Mouse (Mus musculus) CH12.LX (cell line): Measurements from ENCODE around the gene Ntmt1. TPM values are rescaled to one million over a fixed set of nuclear protein-coding genes. Genes with fewer than 3 reads are reported as not detected.
A peak's percentile ranks its signal among the peaks of the same experiment; 100 is the strongest.

Source experiments
- DNase-seq: peaks from one replicate; pipeline ENCODE4 v3.0.0-alpha.2; 2013; ENCODE audit errors: extremely low read depth
- H3K27ac ChIP-seq: 2 replicates; pipeline ENCODE4 v1.5.1; 2012; ENCODE audit warnings: low read depth, mild to moderate bottlenecking, control low read depth, moderate library complexity; ENCODE audit not compliant: insufficient read depth
- H3K27me3 ChIP-seq: replicated peaks from 2 replicates; pipeline ENCODE3; 2012; ENCODE audit warnings: inconsistent platforms
- H3K36me3 ChIP-seq, 2 experiments: replicated peaks in 1 of 2; 2 replicates each; pipeline versions ENCODE3 to v1.6.1; 2012; ENCODE audit warnings: inconsistent platforms in 1 of 2, low read length in 1 of 2, mild to moderate bottlenecking in 1 of 2, mixed read lengths in 1 of 2, moderate library complexity in 1 of 2; ENCODE audit not compliant: control insufficient read depth in 1 of 2, insufficient read depth in 1 of 2
- H3K4me1 ChIP-seq, 2 experiments: 2 replicates each; pipeline ENCODE4 v1.6.1; 2012; ENCODE audit warnings: inconsistent platforms in 1 of 2, moderate library complexity in 1 of 2; ENCODE audit not compliant: insufficient read depth in 2 of 2, control insufficient read depth in 1 of 2
- H3K4me2 ChIP-seq: 2 replicates; pipeline ENCODE4 v1.6.1; 2012; ENCODE audit warnings: low read depth, mild to moderate bottlenecking, control low read depth; ENCODE audit not compliant: poor library complexity, insufficient read depth, severe bottlenecking
- H3K4me3 ChIP-seq, 3 experiments: fragments of 150-350 bp in 1 of 3; sonication (generic) in 1 of 3; replicated peaks in 1 of 3; 2 replicates each; pipeline versions ENCODE3 to v1.5.1; 2011 to 2012; ENCODE audit warnings: low read depth in 2 of 3, low read length in 2 of 3, mild to moderate bottlenecking in 2 of 3, moderate library complexity in 2 of 3, control low read depth in 1 of 3, improper control_type of control experiment in 1 of 3, inconsistent platforms in 1 of 3, mixed read lengths in 1 of 3; ENCODE audit not compliant: poor library complexity in 1 of 3
- H3K79me2 ChIP-seq: replicated peaks from 2 replicates; pipeline ENCODE4 v1.6.1; 2012; ENCODE audit warnings: mild to moderate bottlenecking, moderate library complexity; ENCODE audit not compliant: control insufficient read depth, poor library complexity, insufficient read depth, severe bottlenecking; ENCODE audit errors: extremely low read depth
- H3K9ac ChIP-seq: 2 replicates; pipeline ENCODE4 v1.6.1; 2012; ENCODE audit warnings: low read depth, mild to moderate bottlenecking, control low read depth, moderate library complexity; ENCODE audit not compliant: insufficient read depth
- H3K9me3 ChIP-seq: replicated peaks from 2 replicates; pipeline ENCODE3; 2012; ENCODE audit warnings: low read length, inconsistent platforms, mixed read lengths
- CHD2 ChIP-seq: IDR thresholded peaks from 2 replicates; pipeline ENCODE4 v1.6.1; 2011; ENCODE audit warnings: low read length, improper control_type of control experiment
- ELF1 ChIP-seq: IDR thresholded peaks from 2 replicates; pipeline ENCODE4 v1.6.1; 2014; ENCODE audit warnings: low read depth, mild to moderate bottlenecking, inconsistent platforms, low read length, improper control_type of control experiment
- ETS1 ChIP-seq: conservative IDR thresholded peaks from 2 replicates; pipeline ENCODE4 v1.6.1; 2012; ENCODE audit warnings: low read depth, mild to moderate bottlenecking, inconsistent platforms, low read length, improper control_type of control experiment, moderate library complexity
- HCFC1 ChIP-seq: IDR thresholded peaks from 2 replicates; pipeline ENCODE4 v1.6.1; 2012; ENCODE audit warnings: low read depth, mild to moderate bottlenecking, inconsistent platforms, low read length, improper control_type of control experiment
- IRF4 ChIP-seq: IDR thresholded peaks from 2 replicates; pipeline ENCODE4 v1.6.1; 2014; ENCODE audit warnings: low read depth, mild to moderate bottlenecking, inconsistent platforms, low read length, improper control_type of control experiment
- JUN ChIP-seq: IDR thresholded peaks from 2 replicates; pipeline ENCODE4 v1.6.1; 2011; ENCODE audit warnings: low read depth, mild to moderate bottlenecking, low read length, improper control_type of control experiment, moderate library complexity; ENCODE audit not compliant: insufficient read depth
- JUND ChIP-seq: conservative IDR thresholded peaks from 2 replicates; pipeline ENCODE4 v1.6.1; 2011; ENCODE audit warnings: low read depth, low read length, improper control_type of control experiment
- KAT2A ChIP-seq: IDR thresholded peaks from 2 replicates; pipeline ENCODE4 v1.6.1; 2012; ENCODE audit warnings: low read length, improper control_type of control experiment, inconsistent platforms; ENCODE audit not compliant: insufficient replicate concordance
- MAFK ChIP-seq: IDR thresholded peaks from 2 replicates; pipeline ENCODE4 v1.6.1; 2011; ENCODE audit warnings: low read length, improper control_type of control experiment; ENCODE audit not compliant: insufficient replicate concordance
- MAX ChIP-seq: IDR thresholded peaks from 2 replicates; pipeline ENCODE4 v1.6.1; 2011; ENCODE audit warnings: low read length, improper control_type of control experiment
- MAZ ChIP-seq: IDR thresholded peaks from 2 replicates; pipeline ENCODE4 v1.6.1; 2012; ENCODE audit warnings: low read depth, mild to moderate bottlenecking, inconsistent platforms, low read length, improper control_type of control experiment, moderate library complexity
- MEF2A ChIP-seq: IDR thresholded peaks from 2 replicates; pipeline ENCODE4 v1.6.1; 2014; ENCODE audit warnings: low read depth, mild to moderate bottlenecking, inconsistent platforms, low read length, improper control_type of control experiment, borderline replicate concordance
- MXI1 ChIP-seq: IDR thresholded peaks from 2 replicates; pipeline ENCODE4 v1.6.1; 2011; ENCODE audit warnings: mild to moderate bottlenecking, low read depth, low read length, improper control_type of control experiment
- MYC ChIP-seq: IDR thresholded peaks from 2 replicates; pipeline ENCODE4 v1.6.1; 2011; ENCODE audit warnings: low read depth, mild to moderate bottlenecking, improper control_type of control experiment, low read length
- NELFE ChIP-seq: IDR thresholded peaks from 2 replicates; pipeline ENCODE4 v1.6.1; 2011; ENCODE audit warnings: low read depth, low read length, improper control_type of control experiment
- POLR2AphosphoS2 ChIP-seq: IDR thresholded peaks from 2 replicates; pipeline ENCODE4 v1.6.1; 2011; ENCODE audit warnings: low read depth, low read length, improper control_type of control experiment
- SIN3A ChIP-seq: IDR thresholded peaks from 2 replicates; pipeline ENCODE4 v1.6.1; 2012; ENCODE audit warnings: low read length, improper control_type of control experiment, inconsistent platforms
- SMC3 ChIP-seq: IDR thresholded peaks from 2 replicates; pipeline ENCODE4 v1.6.1; 2011; ENCODE audit warnings: low read depth, low read length, improper control_type of control experiment
- TBP ChIP-seq: conservative IDR thresholded peaks from 2 replicates; pipeline ENCODE4 v1.6.1; 2011; ENCODE audit warnings: low read depth, low read length, improper control_type of control experiment
- TCF12 ChIP-seq: IDR thresholded peaks from 2 replicates; pipeline ENCODE4 v1.6.1; 2014; ENCODE audit warnings: low read depth, mild to moderate bottlenecking, inconsistent platforms, low read length, improper control_type of control experiment
- UBTF ChIP-seq: IDR thresholded peaks from 2 replicates; pipeline ENCODE4 v1.6.1; 2012; ENCODE audit warnings: low read depth, mild to moderate bottlenecking, inconsistent platforms, low read length, improper control_type of control experiment, moderate library complexity
- USF1 ChIP-seq: IDR thresholded peaks from 2 replicates; pipeline ENCODE4 v1.6.1; 2014; ENCODE audit warnings: low read depth, mild to moderate bottlenecking, inconsistent platforms, low read length, improper control_type of control experiment
- ZC3H11A ChIP-seq: IDR thresholded peaks from 2 replicates; pipeline ENCODE4 v1.6.1; 2012; ENCODE audit warnings: low read depth, mild to moderate bottlenecking, inconsistent platforms, low read length, improper control_type of control experiment
- ZMIZ1 ChIP-seq: IDR thresholded peaks from 2 replicates; pipeline ENCODE4 v1.6.1; 2012; ENCODE audit warnings: low read depth, mild to moderate bottlenecking, inconsistent platforms, low read length, improper control_type of control experiment
- ZNF384 ChIP-seq: IDR thresholded peaks from 2 replicates; pipeline ENCODE4 v1.6.1; 2012; ENCODE audit warnings: low read depth, low read length, improper control_type of control experiment, inconsistent platforms
- dilution Hi-C: fragments of 300-500 bp; cut with MboI; formaldehyde crosslinking; loops from 2 replicates; pipeline ENCODE4 v1.14.3; 2020; ENCODE audit warnings: low sequenced_read_pairs; ENCODE audit not compliant: extremely low pct_unique_long_range_greater_than_20kb, extremely low pct_ligation_motif_present
- in situ Hi-C: fragments of 300-500 bp; cut with MboI; formaldehyde crosslinking; loops from 3 replicates; pipeline ENCODE4 v1.14.3; 2019; ENCODE audit warnings: low sequenced_read_pairs, low pct_ligation_motif_present, low pct_unique_long_range_greater_than_20kb, mixed read lengths
- polyA plus RNA-seq: library from polyadenylated mRNA; unstranded; fragments of >175 nt; gene quantifications from 2 replicates; pipeline ENCODE4 v1.2.1, GENCODE M21; 2012; ENCODE audit warnings: low read depth; ENCODE audit not compliant: insufficient read length
- total RNA-seq, 2 experiments: library from RNA; depleted of rRNA; stranded (reverse); fragments of 300-350 nt in 1 of 2; fragments of >200 nt in 1 of 2; gene quantifications; 2 replicates each; pipeline ENCODE4 v1.2.3; 2012 to 2014

The Ntmt1 gene
- total and polyA plus RNA-seq, 3 experiments: 43.3 to 66.1 (median 50.4) TPM

- Histone ChIP-seq H3K4me2 (peak overlapping the region; percentile 38), H3K27me3 (peaks cover 41% of the 10 kb centered on the region), H3K9ac (no peak overlapping the region), H3K79me2 (no peaks in the 10 kb centered on the region), H3K4me3 (no peak overlapping the region), H3K4me1 (peaks cover 11 to 35% of the 10 kb centered on the region in 2 experiments), H3K36me3 (no peaks in the 10 kb centered on the region), H3K27ac (no peak overlapping the region), H3K9me3 (no peaks in the 10 kb centered on the region)
- in situ Hi-C loops: no loop called here
- dilution Hi-C loops: no loop called here
- no peak for DNase-seq
- no peak for TF ChIP-seq SIN3A
- no peak for TF ChIP-seq ETS1
- no peak for TF ChIP-seq HCFC1
- no peak for TF ChIP-seq MAFK
- no peak for TF ChIP-seq TCF12
- no peak for TF ChIP-seq MEF2A
- TF ChIP-seq IRF4: no peak
- no peak for TF ChIP-seq MXI1
- TF ChIP-seq ELF1: no peak
- no peak for TF ChIP-seq MYC
- no peak for TF ChIP-seq JUN
- no peak for TF ChIP-seq UBTF
- TF ChIP-seq POLR2AphosphoS2: no peak
- no peak for TF ChIP-seq USF1
- no peak for TF ChIP-seq NELFE
- TF ChIP-seq SMC3: no peak
- TF ChIP-seq ZNF384: no peak
- TF ChIP-seq TBP: no peak
- TF ChIP-seq, all 38 proteins: peak for 0
These were observed 12.2 kb upstream of the Ntmt1 start for GRCm38 (mm10) chr2:30795271-30795888.

- Histone ChIP-seq H3K4me2 (no peak overlapping the region), H3K36me3 (no peaks in the 10 kb centered on the region), H3K4me3 (peak overlapping the region in 1 of 3 experiments; percentile 36), H3K9ac (no peak overlapping the region), H3K27me3 (peaks cover 46% of the 10 kb centered on the region), H3K9me3 (no peaks in the 10 kb centered on the region), H3K79me2 (no peaks in the 10 kb centered on the region), H3K27ac (no peak overlapping the region), H3K4me1 (peaks cover 11 to 35% of the 10 kb centered on the region in 2 experiments)
- in situ Hi-C loops (no loop called here), dilution Hi-C loops (no loop called here)
- no peak for DNase-seq
- TF ChIP-seq CHD2 (no peak), HCFC1 (no peak), KAT2A (no peak), JUND (no peak), MAZ (no peak), MAX (no peak), ZC3H11A (no peak), UBTF (no peak), ZMIZ1 (no peak)
These were observed 11.7 kb upstream of the Ntmt1 start for GRCm38 (mm10) chr2:30795889-30796275.
